Mouse (Mus musculus) embryonic fibroblast, embryonic 13.5 days (primary cell): Measurements from ENCODE around the gene Kcnq1.

Experiments
- CTCF ChIP-seq: IDR thresholded peaks from 2 replicates; pipeline ENCODE4 v1.5.1; 2011; ENCODE audit warnings: mild to moderate bottlenecking, control low read depth, low read length, moderate library complexity, borderline replicate concordance; ENCODE audit not compliant: insufficient read depth
- POLR2A ChIP-seq: IDR thresholded peaks from 2 replicates; pipeline ENCODE4 v1.6.1; 2011; ENCODE audit warnings: low read depth, mild to moderate bottlenecking, control low read depth, low read length, moderate library complexity

DNA sequence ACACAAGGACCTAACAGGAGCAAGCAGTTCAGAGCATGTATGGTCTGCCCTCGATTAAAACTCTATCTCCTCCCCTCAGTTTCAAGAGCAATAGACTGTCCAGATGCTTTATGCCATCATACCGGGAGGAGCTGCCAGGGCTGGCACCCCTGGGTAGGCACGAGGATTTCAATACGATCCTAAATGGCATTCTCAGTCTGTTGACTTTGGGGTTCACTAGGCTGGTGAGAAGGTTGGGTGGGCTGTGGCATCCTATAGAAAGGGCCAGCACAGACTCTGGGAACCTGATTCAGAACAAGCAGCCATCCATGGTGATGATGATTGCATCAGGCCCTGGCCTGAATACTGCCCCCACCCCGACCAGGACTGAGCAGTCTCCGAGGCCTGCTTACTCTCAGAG lies 79.3 kb downstream of the Kcnq1 start:
- TF ChIP-seq CTCF (no peak), POLR2A (no peak)
